Mouse (Mus musculus): ENCODE measurements around the gene Cdk14.
"Not testable (repeated sequence)": the region's sequence is repeated elsewhere in the genome, so short reads cannot be mapped to it uniquely, and the experiment has no call there.

Gene Cdk14

DNA sequence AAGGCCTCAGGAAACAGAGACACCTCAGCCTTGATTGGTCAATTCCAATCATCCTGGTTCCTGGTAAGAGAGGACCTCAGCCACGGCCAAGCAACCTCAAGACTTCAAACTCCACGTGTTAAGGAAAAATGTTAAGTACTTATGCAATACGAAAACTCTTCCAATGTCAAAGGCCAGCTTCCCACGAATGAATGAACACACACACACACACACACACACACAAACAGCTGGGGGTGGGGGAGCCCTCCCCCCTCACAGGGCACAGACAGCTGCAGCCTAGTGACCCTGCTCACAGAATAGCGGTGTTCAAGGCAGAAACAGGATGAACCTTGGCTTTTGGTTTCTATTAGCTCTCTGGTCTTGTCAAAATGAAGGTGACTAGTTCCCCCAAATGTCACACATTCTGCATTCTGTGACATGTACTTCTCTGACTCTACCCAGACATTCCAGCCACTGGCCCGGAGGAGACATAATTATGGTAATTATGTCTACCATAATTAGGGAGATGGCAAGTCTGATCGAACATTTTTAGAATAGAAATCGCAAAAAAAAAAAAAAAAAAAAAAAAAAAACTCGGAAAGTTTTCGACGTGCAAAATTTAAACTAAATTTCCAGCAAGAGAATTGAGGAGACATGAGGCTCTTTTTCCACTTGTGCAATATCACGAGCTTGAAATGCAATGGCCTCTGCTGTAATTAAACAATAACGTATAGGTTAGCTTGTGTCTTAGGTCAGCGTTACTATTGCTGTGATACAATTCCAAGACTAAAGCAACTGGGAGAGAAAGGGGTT lies 54.6 kb downstream of the Cdk14 start:
- DNase-seq (ENCODE audit: low read depth): peak; percentile 19

GRCm38 (mm10) chr5:5361684-5362083 lies 58.4 kb downstream of the Cdk14 start:
- no peak for DNase-seq (ENCODE audit: low read depth)

GRCm38 (mm10) chr5:5360338-5360737 lies 59.8 kb downstream of the Cdk14 start:
- DNase-seq (ENCODE audit: low read depth): no peak

DNA sequence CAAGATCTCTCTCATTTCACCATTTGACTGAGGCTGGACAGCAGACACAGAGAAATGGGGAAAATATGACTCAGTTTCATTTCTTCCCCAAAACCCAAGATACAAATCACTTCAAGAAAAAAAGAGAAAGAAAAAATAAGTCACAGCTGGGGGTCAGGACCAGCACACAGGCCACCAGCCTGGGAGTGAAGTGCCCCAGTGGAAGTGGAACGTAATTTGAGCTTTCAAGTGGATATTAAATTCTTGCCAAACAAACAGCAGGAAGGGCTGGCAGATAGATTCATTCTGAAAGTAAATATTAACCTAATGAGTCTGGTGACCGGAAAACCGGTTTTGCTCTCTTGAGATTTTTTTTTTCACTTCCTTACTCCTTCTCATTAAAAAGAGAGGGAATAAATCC lies 60.2 kb downstream of the Cdk14 start:
- peak; percentile 45 for DNase-seq (ENCODE audit: low read depth)

DNA sequence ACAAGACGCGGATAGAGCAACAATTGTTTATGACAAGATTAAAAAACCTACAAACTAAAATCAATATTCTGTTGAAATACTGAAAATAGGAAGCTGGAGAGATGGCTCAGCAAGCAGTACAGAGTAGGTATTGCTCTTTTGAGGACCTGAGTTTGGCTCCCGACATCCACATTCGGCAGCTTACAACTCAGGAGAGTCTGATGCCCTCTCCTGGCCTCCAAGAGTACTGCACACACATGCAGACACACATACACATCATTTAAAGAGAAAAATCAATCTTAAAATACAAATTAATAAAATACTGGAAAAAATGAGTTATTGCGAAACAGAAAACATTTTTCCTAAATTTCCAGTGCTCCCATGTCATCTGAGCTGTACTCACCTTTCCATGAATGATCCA lies 60.7 kb downstream of the Cdk14 start:
- DNase-seq (ENCODE audit: low read depth): no peak

DNA sequence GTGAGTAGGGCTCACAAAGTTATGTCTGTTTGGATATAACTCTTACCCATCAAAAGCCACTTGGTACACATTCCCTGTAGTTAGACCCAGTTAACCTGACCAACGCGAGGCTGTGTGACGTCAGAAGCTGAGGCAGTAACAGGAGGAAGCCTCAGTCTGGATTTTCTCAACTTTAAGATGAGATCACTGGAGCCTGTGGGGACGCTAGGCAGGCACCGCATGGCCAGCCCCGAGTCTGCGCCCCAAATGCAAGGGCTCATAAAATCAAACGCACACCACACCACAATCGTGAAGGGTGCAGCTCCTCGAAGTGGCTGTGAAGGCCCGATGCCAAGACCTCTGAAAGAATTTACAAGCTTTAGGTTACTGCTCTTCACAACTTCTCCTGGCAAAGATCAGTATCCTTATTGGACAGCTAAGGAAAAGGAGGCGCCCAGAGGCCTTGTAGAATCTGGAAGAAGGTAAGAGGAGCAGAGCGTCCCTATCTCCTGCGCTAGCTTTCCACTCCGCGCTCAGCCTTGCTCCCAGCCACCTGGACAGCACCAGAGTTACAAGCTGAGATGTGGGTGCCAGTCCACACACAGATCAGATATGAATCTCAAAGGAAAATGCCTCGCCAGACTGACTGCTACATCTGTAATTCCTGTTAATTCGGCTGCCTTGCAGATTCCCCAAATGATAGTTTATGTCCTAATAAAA lies 61.9 kb downstream of the Cdk14 start:
- DNase-seq (ENCODE audit: low read depth): no peak

DNA sequence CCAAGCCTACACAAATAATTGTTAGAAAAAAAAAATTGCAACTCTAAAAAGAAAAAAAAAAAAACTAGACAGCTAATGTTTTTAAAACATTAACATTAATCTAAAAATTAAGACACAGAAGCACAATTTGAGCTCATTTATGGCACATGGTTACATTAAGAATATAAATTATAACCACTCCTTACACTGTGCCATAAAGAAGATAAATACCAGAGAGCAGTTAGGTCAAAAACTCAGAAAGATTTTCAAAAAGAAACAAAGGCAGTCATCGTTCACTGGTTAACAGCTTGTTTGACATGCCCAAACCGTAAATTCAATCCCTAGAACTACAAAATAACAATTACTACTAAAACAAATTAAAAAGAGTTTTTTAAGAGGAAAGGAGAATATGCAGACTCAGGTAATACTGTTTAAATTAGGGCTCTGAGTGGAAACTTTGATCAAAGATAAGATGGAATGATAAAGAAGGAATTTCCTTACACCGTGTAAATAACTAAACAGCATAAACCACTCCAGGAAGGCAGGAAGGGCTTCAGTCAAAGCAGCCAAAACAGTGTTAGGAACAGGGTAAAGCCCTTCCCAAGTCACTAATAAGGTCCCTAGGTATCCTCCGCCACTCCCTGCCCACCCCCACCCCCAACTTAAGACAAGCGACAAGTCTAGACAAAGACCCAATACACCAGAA lies 65.3 kb downstream of the Cdk14 start:
- no peak for DNase-seq (ENCODE audit: low read depth)

DNA sequence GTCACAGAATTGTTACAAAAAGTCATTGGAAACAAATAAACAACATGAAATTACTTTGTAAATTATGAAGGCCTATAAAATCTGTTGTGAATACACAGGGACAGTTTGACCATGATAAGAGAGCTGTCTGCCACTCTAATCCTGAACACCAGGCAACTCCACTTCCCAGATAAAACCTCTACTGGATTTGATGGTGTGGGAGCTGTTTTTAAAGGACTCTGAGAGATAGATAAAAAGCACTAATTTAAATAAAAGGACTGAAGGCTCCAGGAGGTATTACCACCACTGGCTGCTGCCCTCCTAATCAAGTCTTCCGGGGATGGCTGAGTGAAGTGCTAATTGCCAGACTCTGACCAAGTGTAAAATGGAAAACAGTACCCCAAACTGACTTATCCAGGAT lies 66.2 kb downstream of the Cdk14 start:
- no peak for DNase-seq (ENCODE audit: low read depth)

DNA sequence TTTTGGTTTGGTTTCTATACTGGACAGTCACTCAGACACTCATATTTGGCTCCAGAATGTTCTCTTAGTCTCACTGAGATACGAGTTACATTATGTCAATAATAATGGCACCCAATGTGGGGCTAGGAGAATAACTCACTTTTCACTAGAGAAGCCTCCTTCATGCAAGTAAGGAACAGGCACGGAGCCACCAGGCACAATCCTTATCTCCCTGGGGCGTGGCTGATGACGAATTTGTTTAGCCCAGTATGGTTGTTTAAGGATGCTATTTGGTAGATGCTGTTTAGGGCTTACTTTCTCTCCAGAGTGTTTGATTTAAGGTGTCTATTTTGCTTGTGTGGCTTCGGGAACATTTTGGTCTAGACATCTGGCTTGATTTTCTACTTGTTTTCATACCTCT lies 75.5 kb downstream of the Cdk14 start:
- no peak for DNase-seq (ENCODE audit: low read depth)

GRCm38 (mm10) chr5:5343741-5344140 lies 76.4 kb downstream of the Cdk14 start:
- DNase-seq (ENCODE audit: low read depth): no peak

GRCm38 (mm10) chr5:5343267-5343666 lies 76.8 kb downstream of the Cdk14 start:
- no peak for DNase-seq (ENCODE audit: low read depth)

DNA sequence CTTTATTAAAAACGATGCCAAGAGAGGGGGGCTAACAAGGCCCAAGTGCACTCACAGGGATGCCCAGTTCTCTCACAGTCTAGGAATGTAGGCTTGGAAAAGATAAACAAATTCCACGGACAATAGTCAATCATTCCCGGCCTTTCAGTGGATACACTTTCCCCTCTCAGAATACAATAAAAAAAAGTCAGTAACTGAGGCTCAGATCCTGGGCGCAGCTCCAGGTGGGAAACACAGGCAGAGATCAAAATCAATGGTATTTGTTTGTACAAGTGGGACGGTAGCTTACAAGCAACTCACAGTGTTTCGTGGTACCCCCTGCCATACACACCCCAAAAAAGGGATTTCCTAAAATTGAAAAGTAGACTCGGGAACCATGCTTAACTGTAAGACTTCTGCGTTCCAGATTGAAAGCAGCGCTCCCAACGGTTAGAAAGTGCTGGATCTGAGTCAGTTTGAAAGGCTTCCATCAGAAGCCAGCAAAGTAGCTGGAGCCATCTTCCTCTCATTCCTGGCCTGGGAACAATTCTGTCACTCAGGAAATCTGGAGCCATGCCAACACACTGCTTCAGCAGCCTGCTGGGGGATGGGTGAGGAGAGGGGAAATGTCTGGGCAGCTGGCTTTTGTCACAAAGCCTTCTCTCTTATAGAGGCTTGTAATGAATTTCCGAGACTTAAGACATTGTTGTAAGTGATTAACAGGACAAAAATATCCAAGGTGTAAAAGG lies 77.5 kb downstream of the Cdk14 start:
- no peak for DNase-seq (ENCODE audit: low read depth)

DNA sequence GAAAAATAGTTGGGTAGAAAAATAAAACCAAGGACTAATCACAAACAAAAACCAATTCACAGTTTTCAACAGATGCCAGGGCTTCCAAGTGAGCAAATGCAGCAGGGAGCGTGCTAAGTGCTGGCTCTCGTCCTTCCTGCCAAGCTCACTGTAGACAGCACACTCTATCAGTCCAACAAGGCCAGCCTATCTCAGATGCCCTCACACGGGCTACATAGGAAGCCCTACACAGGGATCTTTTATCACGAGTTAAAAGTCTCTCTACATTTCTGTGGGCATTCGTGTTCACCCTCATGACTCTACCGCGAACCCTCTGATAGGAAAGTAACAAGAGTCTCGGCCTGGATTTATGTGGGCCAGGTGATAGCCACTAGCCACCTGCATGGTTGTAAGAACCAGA lies 78.5 kb downstream of the Cdk14 start:
- DNase-seq (ENCODE audit: low read depth): no peak

- peak; percentile 66 for DNase-seq (ENCODE audit: low read depth)
These were observed 86.2 kb downstream of the Cdk14 start for GRCm38 (mm10) chr5:5333916-5334315.

DNA sequence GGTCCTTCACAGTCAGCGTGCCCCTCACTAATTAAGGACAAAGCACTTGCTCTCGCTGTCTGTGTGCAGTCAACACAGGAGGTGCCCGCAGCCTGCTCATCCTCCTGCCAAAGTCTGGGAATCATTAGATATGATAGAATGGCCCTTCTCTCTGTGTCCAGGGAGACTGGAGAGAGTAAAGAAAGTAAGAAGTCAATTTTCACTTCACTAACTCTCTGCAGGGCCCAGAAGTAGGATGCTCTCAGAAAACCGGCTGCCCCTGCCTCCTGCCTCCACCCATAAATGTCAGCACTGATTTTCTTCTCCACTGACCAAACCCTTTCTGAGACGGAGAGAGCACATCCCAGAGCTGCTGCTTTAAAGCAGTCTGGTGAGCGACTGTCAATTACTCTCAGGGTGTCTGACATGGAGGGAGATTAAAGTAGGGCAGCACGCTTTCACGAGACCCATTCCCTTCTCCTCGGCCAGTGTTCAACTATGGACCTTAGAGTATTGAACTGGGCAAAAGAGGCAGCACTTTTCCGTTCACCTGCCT lies 89.1 kb downstream of the Cdk14 start:
- no peak for DNase-seq (ENCODE audit: low read depth)

DNA sequence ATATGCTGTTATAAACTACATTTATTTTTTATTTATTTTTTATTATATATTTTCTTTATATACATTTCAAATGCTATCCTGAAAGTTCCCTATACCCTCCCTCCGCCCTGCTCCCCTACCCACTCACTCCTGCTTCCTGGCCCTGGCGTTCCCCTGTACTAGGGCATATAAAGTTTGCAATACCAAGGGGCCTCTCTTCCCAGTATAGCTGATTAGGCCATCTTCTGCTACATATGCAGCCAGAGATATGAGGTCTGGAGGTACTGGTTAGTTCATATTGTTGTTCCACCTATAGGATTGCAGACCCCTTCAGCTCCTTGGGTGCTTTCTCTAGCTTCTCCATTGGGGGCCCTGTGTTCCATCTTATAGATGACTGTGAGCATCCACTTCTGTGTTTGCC lies 91.1 kb downstream of the Cdk14 start:
- DNase-seq (ENCODE audit: low read depth): not testable (repeated sequence)

GRCm38 (mm10) chr5:5326716-5327115 lies 93.4 kb downstream of the Cdk14 start:
- no peak for DNase-seq (ENCODE audit: low read depth)

- no peak for DNase-seq (ENCODE audit: low read depth)
These were observed 97.4 kb downstream of the Cdk14 start for GRCm38 (mm10) chr5:5322699-5323098.

DNA sequence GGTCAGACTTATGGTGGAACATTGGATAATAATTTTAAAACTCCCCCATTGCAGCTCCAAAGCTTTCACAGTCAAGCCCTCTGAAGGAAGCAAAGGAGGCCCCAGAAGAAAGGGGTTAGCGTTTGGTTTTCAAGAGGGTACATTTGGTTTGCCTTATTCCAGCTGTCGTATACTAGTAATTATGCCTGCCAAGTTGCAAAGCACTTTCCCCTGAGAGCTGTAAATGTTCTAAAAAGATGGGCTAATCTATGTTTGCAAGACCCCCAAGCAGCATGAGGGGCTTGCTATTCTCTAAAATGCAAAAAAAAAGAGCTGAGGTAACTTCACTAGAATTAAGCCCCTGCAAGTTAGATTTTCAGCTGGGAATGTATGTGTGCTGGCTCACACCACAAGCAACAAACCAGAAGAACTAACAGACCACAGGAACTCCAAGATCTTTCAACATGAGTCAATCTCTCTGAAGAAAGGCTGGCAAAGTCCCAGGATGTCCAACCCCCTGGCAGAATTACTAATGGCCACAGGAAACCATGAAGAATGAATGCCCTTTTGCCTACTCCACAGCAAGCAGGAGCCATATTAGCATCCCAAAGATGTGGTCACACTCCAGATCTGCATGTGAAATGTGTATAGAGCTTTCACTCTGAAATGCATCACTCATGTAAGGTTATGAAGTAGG lies 99.5 kb downstream of the Cdk14 start:
- peak; percentile 87 for DNase-seq (ENCODE audit: low read depth)

DNA sequence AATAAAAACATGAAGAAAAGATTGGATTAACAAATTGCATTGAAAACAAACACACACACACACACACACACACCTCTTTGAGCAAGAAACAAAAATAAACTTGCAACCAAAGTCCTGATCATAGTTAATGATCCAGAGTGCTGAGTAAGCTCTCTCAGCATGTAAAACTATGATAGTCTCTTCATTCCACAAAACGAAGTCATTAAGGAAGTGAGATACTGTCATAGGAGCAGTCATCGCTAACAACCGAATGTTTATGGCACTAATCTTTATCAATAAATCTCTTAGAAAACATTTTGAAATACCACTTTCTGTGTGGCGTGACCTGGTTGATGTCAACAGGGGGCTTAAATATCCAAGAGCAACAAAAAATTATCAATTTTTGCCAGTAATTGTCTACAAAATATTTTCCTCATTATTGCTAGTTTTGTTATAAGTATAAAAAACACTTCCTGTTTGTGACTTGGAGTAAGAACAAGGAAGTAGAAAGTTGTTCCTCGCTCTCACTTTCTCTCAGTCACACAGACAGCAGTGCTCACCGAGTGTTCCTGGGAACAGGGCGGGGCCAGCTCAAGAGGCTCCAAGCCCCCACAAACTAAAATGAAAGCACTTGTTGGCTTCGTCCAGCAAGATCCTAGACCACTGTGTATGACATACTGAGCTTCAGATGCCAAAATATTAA lies 100.1 kb downstream of the Cdk14 start:
- DNase-seq (ENCODE audit: low read depth): peak; percentile 62

DNA sequence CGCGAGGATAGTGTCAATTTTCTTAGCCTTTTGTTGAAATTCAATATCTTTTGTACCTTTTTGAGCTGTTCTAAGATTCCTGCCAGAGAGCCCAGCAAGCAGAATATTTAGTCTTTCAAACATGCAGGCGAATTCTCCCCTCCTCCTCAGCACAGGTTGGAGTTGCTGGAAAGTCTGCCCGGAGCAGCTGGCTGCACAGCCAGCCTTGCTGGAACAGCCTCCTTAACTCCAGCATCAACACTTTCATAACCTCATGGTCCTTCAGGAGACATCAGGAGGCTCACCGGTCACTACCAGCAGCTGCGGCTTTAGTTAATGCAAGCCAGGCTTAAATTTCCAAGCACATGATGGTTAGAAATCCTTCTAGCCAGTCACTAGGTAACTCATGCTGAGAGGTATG lies 105.8 kb downstream of the Cdk14 start:
- DNase-seq (ENCODE audit: low read depth): no peak

Measured in 416B (cell line).